Mouse (Mus musculus): ENCODE results near the gene Dleu7.

Gene Dleu7

DNA sequence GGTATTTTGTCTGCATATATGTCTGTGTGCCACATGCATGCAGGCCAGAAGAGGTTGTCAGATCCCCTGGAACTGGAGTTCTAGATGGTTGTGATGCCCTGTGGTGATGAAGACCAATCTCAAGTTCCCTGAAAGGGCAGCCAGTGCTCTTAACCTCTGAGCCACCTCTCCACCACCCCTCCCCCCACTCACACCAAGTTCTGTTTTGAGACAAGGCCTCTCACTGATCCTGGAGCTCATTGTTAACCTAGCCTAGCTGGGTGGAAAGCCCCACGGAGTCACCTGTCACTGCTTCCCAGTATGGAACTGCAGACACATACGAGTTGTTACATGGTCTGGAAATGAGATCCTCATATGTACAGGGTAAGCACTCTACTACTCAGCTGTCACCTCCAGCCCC, 9.9 kb downstream of the Dleu7 start:
- no peak for DNase-seq (ENCODE audit: low spot score)

DNA sequence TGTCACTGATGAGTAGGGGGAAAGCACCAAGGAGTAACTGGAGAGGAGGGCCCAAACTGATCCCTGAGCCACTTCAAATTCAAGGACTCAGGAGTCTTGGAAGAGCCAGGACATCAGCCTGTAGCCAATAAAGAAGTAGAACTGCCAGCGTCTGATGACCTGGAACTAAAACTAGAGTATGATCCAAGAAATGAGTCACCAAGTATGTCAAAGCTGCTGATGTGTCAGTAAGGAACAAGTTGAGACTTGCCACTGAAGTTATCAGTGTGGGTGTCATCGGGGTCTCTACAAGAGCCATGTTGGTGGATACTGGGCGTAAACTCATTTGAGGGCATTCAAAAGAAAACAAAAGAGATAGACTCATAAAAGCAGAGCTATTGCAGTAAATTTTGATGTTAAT, 19.2 kb downstream of the Dleu7 start:
- no peak for DNase-seq (ENCODE audit: low spot score)

DNA sequence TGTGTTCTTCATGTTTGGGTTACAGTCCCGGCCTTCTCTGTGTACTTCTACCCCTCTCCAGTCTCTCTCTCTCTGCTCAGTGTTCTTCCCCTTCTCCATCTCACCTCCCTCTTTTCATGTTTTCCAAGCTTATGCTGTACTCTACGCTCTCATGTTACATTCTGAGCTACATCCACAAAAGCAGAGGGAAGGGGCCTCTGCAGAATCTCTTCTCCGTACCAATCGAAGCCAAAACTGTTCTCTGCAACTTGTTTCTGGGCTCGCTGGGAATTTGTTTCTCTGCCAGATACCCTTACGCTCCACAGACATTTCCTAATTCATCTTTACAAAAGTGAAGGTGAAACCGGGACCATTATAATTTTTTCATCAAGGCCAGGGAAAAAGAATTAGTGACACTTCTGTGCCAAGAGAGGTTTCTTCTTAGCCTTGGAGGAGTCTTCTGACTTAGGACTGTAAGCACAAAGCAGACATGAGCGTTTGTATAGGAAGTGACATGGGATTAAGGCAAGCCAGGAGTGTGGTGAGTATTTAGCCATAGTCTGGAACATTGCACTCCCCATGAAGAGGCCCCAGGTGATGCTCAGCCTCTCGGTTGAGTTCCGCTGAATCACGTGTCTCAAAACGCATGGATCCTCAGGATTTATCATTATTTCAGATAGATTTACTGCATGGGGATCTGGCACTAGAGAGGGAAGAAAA, 22.0 kb downstream of the Dleu7 start:
- no peak for DNase-seq (ENCODE audit: low spot score)

DNA sequence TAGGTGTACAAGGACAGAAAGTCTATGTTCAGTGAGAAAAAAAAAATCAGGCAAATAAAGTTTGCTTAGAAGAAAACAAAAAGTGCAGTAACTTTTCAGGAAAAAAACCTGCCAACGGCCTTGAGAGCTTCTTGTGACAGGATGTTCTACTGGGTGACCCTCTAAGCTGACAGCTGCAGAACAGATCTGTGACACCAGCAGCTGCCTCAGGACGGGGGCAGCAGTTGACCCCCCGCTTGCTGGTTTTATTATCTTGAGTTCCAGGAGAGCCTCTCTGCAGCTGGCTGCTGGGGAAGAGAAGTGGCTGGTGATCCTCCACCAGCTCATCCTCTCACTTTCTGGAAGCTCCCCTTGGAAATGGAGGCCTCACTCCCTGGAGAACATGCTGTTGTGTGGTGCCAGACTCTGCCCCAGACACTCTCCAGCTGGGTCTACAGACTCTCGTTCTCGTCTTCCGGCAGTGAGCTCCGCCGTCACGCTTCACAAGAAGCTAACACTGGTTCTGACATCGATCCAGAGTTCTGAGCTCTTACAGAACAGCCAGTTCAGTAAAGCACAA, 33.8 kb downstream of the Dleu7 start:
- DNase-seq (ENCODE audit: low spot score) = no peak

DNA sequence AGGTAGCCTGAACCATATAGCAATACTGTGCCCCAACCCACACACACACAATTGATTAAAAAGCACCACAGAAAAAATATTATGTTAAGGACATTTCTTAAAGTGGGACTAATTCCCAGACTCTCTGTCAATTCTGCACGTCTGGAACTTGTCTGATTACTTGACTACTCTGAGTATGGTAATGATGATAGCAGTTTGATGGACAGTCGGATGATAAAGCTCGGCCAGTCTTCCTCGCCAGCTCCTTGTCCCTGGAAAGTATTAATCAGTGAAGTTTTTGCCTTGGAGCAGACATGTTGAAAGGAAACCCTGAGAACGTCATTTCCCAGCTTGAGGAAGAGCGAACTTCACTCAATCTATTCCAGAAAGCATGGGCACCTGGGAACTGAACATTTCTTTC, 34.7 kb downstream of the Dleu7 start:
- DNase-seq (ENCODE audit: low spot score) = no peak

DNA sequence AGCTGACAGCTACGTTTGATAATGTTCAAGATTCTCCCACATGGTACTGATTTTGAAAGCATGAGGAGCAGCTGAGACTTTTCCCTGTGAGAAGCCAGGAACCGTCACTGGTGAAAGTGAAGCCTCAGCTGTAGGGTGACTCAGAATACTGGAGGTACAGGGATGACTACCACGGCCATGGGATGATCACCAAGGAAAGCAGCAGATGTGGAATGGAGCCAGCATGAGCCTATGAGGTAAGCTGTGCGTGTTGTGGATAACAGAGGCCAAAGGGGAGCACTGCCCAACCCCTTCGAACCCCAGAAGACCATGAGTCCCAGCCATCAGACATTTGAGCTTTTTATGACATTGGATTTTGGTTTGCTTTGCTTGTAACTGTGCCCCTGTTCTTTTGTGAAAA, 36.8 kb downstream of the Dleu7 start:
- no peak for DNase-seq (ENCODE audit: low spot score)

DNA sequence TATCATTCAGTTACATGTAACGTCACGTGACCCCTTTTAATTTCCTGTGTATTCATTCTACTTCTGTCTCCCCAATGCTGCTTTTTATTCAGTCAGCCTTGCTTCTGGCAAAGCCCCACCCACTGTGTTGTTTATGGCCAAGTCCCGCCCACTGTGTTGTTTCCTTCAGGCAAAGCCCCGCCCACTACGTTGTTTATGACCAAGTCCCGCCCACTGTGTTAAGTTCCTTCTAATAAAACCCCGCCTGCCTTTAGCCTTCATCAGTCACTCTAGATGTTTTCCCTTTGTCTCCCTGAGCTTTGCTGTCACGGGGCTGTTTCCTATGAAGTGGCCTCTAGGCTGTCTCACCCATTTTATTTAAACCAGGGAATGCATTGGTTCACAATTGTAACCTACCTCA, 38.5 kb downstream of the Dleu7 start:
- DNase-seq (ENCODE audit: low spot score) = no peak

DNA sequence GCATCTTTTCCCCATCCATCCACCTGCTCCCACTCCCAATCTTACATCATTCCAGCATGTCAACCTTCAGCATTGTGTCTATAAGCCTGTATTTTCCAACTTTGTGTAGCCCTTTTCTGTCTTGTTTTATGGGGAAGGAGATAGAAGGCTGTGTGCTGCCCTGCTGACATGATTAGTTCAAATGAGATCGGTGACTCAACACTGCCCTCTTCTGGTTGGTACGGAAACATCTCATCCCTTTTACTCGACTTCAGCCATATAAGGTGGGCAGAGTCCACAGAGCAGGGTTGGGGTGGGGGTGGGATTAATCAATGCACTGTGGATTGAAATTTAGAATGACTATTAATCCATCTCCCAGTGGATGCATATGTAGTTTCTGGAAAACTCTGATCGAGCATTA, 40.8 kb downstream of the Dleu7 start:
- no peak for DNase-seq (ENCODE audit: low spot score)

DNA sequence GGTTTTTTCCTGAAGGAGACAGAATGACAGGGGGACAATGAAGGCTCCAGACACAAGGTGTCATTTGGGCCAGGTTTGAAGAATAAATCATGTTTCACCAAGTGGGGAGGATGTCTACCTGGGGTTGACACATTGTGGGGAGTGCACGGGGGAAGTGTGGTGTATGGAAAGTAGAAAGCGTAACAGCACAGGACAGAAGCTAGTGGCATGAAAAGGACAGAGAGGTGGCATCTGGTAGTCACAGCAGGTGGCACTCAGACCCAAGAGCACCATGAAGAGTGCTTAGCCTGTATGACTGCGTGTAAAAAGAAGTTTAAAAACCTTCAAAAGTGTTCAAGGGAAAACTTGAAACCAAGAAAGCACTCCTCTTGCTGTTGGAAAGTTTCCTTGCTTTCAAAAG, 42.8 kb downstream of the Dleu7 start:
- no peak for DNase-seq (ENCODE audit: low spot score)

DNA sequence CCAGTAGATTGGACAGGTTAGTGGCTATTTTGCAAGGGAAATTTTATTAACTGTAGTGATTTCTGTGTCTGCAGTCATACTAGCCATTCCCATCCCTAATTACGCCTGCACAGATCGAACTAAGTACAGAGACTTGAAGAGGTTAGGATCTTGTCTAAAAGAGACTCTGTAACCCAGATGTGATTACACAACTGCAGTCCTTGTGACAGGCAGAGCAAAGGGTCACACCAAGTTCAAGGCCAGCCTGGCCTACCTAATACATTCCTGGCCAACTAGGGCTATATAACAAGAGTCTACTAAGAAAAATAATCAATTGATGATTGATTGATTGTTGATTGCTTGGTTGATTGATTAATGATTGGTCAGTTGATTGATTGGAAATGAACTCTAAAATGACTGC, 43.6 kb downstream of the Dleu7 start:
- DNase-seq (ENCODE audit: low spot score) = no peak

DNA sequence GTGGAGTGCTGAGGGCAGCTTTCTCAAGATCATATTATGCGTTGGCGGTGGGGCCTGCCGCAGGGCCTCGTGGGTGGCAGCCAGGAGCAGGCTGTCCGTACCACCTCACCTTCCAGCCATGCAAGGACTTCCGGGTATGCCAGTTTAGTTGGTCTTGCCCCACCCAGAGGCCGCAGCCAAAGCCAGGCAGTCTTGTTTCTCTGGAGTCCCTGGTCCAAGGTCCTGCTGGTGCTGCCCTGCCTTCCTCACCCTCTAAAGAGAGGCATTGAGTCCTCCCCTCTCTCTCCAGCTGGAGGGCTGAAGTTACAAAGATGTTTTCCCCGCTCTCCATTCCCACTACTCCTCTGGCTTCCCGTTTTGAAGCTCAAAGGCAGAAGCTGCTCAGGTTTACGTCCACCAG, 44.1 kb downstream of the Dleu7 start:
- no peak for DNase-seq (ENCODE audit: low spot score)

DNA sequence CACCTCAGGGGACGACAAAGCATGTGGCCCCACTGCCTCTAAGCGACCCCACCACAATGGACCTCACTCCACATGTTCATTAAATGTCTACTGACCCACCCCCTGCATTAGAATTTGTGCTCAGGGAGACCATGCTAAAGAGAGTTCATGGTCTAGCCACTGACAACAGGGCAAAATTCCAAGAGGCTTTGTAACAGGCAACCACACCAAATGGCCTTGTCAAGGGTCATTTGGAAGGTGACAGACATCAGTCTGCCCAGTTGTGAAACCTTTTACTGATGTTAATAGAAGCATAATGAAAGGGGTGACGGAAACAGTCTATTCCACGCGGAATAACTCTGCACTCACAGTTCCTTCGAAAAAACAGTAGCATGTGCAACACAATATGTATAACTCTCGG, 44.5 kb downstream of the Dleu7 start:
- no peak for DNase-seq (ENCODE audit: low spot score)

DNA sequence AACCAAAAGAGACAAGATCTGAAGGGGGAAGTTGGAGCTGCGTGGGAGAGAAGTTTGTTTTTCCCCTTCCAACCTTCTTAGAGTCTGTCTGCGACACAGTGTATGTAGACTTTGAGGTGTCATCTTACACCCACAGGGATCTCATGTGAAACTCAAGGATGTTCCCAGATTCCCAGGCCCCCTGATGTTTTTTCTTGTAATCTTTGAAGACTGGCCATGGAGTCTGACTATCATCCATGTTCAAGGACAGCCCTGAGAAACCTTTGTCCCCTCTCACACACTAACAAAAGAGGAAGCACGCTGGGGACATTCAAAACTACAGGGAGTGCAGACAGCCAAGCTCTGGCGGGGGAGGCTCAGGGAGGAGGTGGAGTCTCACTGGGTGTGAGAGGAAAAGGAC, 47.3 kb downstream of the Dleu7 start:
- DNase-seq (ENCODE audit: low spot score) = no peak

DNA sequence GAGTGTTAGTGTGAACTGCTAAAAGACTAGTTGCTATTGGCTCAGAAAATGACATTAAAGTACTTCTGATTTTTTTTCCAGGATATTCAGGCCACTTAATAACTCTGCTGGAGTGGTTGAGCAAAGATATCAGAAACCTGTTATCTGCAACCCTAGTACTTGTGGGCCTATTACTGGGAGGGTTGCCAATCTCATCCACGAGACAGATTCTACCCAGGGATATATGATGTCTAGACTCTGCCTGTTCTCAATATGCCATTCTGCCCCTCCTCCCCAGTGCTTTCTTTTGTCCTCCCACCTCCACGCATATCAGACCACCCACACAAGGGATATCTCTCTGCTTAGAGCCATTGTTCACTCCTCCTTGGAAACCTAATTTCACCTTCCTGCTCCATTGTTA, 49.3 kb downstream of the Dleu7 start:
- no peak for DNase-seq (ENCODE audit: low spot score)

DNA sequence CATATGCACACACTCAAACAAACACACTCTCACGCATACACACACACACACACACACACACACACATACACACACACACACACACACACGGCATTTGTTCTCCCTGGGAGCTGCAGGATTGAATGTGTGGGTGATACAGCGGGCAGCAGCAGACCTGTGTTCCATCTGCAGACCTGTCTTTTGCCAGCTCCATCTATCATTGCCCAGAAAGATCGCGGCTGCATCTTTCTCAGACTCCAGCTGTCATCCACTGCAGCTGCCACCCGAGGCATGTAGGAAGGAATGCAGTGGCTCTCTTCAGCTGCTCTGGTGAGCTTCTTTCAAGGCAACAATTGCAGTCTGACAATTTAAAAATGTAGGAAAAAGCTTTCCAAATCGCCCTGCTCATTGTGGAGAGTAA, 56.9 kb downstream of the Dleu7 start:
- no peak for DNase-seq (ENCODE audit: low spot score)

DNA sequence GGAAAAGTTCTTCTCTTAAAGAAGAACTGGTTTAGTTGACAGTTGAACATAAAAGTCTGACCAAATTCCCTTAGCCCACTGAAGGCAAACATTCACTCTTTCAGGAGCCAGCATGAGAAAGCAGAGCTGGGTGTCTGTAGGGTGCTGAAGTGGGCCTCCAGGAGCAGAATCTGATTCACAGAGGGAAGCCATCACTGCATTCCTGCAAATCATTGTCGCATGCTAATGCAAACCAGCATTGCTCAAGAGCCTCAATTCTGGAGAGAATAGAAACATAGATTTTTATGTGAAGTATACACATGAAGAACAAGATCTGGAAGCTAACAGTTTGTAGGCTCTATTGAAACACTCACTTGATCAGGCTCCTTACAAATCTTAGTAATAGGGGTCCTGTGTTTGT, 57.6 kb downstream of the Dleu7 start:
- no peak for DNase-seq (ENCODE audit: low spot score)

DNA sequence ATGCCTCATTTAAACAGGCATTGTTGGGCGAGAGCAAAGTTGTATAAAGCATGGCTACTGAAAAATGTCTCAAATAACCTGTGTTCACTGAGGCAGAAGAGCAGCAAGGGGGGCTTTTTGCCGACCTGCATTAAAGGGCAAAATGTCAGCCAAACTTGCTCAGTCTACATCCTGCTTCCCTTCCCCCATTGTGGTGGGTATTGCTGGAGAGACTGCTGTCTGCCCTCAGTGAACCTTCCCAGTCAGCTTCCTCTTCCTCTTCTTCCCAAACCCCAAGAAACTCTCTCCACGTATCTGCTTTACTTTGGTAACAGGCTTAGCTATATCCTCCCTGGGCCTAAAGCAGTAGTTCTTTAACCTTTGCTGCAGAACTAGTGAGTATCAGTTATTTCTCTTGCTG, 61.9 kb downstream of the Dleu7 start:
- no peak for DNase-seq (ENCODE audit: low spot score)

DNA sequence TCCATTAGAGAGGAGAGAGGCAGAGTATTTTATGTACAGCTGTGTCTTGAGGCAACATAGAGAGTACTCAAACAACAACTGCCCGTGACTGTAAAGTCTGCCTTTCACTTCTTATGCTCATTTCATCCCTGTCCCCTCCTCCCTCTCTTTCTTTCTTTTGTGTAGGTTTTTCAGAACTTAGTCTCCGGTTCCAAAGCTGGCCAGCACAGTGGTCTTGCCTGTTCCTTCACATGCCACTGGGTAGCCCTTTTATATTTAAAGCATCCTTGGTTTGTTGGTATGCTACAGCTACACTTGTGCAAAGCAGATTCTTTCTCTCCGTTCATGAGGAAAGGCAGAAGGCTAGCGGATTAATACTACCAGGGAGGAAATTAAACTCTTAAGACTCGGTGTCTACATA, 65.7 kb downstream of the Dleu7 start:
- DNase-seq (ENCODE audit: low spot score) = no peak

DNA sequence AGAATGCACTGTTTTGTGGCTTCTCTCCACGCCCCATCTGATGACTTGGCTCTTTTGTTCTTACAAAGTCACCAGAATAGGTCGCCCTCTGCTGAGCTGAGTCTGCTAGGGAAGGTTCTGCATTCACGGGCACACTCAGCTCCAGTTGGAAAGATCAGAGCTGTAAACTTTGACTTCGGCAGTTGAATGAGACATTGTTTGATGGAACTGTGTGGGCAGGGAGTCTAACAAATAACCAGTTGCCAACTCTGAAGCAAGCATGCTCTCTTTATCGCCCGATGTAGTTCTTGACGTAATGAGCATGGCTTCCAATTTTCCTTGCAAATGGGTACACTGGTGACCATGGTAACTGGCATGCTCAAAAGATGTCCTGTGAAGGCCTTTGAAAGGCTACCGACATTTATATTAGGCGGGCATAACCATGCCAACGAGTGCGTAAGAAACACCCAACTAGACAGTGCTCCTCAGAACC, 66.2 kb downstream of the Dleu7 start:
- no peak for DNase-seq (ENCODE audit: low spot score)
